Mouse (Mus musculus) embryonic stem cell, embryonic (primary cell): ENCODE data around the gene Mcts1.

Experiments
- CTCF ChIA-PET, 4 experiments: fragments of 300-600 bp in 2 of 4; fragments of 350-600 bp in 2 of 4; sonication (Branson Sonifier 250); formaldehyde crosslinking; loops; one replicate each; lab custom pipeline; 2022; ENCODE audit warnings: inconsistent platforms in 2 of 4; lab: Charles Lee
- POLR2A ChIA-PET, 4 experiments: fragments of 300-600 bp in 2 of 4; fragments of 350-600 bp in 2 of 4; sonication (Branson Sonifier 250); formaldehyde crosslinking; loops; one replicate each; lab custom pipeline; 2022; ENCODE audit warnings: antibody characterized with exemption in 4 of 4, inconsistent platforms in 1 of 4; lab: Charles Lee

Mcts1 gene

GRCm38 (mm10) chrX:38641435-38641834, 41.1 kb downstream of the Mcts1 start:
- ChIA-PET POLR2A (no interaction called here), CTCF (no interaction called here)

GRCm38 (mm10) chrX:38642183-38642582, 41.8 kb downstream of the Mcts1 start:
- ChIA-PET CTCF (no interaction called here), POLR2A (no interaction called here)

GRCm38 (mm10) chrX:38650404-38651039, 50.1 kb downstream of the Mcts1 start:
- POLR2A ChIA-PET: no interaction called here
- CTCF ChIA-PET: interaction anchor here in 3 of 4 experiments (0.6 to 1.5 kb wide), 4 partner anchors 136 to 948 kb away, joined by 3 to 7 read pairs (median 3); no protein-coding TSS in a partner anchor

GRCm38 (mm10) chrX:38651167-38651566, 50.8 kb downstream of the Mcts1 start:
- POLR2A ChIA-PET: interaction anchor here in 2 of 4 experiments (1.1 to 1.6 kb wide), 3 partner anchors 16 to 87 kb away, joined by 3 to 9 read pairs (median 4); partner anchors contain the start of genes C1galt1c1 (in 1 of the 2) and Cul4b (in 1 of the 2)
- CTCF ChIA-PET: interaction anchor here (0.6 to 1.5 kb wide), 7 partner anchors 136 to 949 kb away, joined by 3 to 9 read pairs (median 3); no protein-coding TSS in a partner anchor

- CTCF ChIA-PET: no interaction called here
- POLR2A ChIA-PET: interaction anchor here in 1 of 4 experiments (0.5 kb wide), 1 partner anchor 87 kb away, joined by 6 read pairs; no protein-coding TSS in a partner anchor
These were observed 52.8 kb downstream of the Mcts1 start for GRCm38 (mm10) chrX:38653181-38653580.

DNA sequence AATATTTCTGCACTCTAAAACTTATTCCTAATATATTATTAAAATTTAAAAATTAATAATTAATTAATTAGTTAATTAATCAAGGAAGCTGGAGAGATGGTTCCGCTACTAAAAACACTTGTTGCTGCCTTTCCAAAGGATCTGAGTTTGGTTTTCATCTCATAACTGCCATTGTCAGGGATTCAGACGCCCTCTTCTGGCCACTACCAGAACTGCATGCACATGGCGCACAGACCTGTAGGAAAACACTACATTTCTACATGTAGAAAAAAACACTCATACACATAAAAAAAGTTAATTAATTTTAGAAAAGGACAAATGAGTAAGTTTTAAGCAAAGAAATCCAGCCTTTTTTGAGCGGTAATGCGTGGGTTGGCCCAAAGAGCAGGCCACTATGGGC, 54.3 kb downstream of the Mcts1 start:
- CTCF ChIA-PET: interaction anchor here in 1 of 4 experiments (0.6 kb wide), 1 partner anchor 369 kb away, joined by 3 read pairs; no protein-coding TSS in a partner anchor
- POLR2A ChIA-PET: no interaction called here

DNA sequence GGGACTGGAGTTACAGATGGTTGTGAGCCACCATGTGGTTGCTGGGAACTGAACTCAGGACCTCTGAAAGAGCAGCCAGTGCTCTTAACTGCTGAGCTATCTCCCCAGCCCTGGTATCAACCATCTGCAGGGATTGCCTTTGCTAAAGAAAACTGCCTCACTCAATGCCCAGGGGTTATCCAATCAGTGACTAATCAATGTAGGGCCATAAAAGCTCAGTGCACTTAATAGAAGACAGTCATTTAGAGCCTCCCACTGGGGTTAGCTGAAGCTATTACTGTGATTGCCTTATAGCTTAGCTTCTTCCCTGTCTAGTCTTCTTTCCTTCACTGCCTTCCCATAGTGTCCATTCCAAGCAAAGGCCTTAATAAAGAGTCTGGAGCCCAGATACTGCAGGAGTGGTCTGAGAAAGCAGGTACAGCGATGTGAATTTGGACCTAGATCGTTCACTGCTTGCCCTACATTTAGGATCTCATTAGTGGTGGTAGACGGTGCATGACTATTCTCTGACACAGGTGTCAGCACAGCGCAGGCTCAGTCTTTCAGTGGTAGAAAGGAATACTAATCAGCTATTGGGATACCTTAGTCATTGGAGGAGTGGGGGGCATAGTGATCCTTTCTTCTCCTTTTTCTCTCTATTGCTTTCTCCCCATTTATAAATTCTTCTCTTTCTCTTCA, 56.0 kb downstream of the Mcts1 start:
- ChIA-PET POLR2A (no interaction called here), CTCF (no interaction called here)
